Mouse (Mus musculus) stomach, postnatal 0 days (tissue): Measurements from ENCODE around the gene Iqca. TPM values are rescaled to one million over a fixed set of nuclear protein-coding genes. Genes with fewer than 3 reads are reported as not detected.

Source experiments
- ATAC-seq: fragments of 200-750 bp; cut with Nextera tagmentation; 2 replicates; pipeline ENCODE4 v1.8.0; 2017; ENCODE audit not compliant: low FRiP score, low TSS enrichment
- DNase-seq: peaks from one replicate; pipeline ENCODE4 v3.0.0-alpha.2; 2016; ENCODE audit warnings: low spot score
- H3K27ac ChIP-seq: fragments of 300-500 bp; sonication (generic); replicated peaks from 2 replicates; pipeline ENCODE4 v1.5.1; 2014; ENCODE audit warnings: mild to moderate bottlenecking, control low read depth
- H3K27me3 ChIP-seq: fragments of 300-500 bp; sonication (generic); 2 replicates; pipeline ENCODE4 v1.6.1; 2014; ENCODE audit warnings: low read length; ENCODE audit not compliant: control insufficient read depth, insufficient read depth
- H3K36me3 ChIP-seq: fragments of 300-500 bp; sonication (generic); 2 replicates; pipeline ENCODE4 v1.6.1; 2014; ENCODE audit warnings: low read length, mixed read lengths; ENCODE audit not compliant: control insufficient read depth, insufficient read depth
- H3K4me1 ChIP-seq: fragments of 300-500 bp; sonication (generic); replicated peaks from 2 replicates; pipeline ENCODE4 v1.6.1; 2014; ENCODE audit warnings: antibody characterized with exemption; ENCODE audit not compliant: control insufficient read depth, insufficient read depth
- H3K4me2 ChIP-seq: fragments of 300-500 bp; sonication (generic); replicated peaks from 2 replicates; pipeline ENCODE4 v1.6.1; 2014; ENCODE audit warnings: low read depth, mild to moderate bottlenecking, control low read depth, moderate library complexity
- H3K4me3 ChIP-seq: fragments of 300-500 bp; sonication (generic); 2 replicates; pipeline ENCODE4 v1.5.1; 2014; ENCODE audit warnings: low read depth, low read length, control low read depth
- H3K9ac ChIP-seq: fragments of 300-500 bp; sonication (generic); 2 replicates; pipeline ENCODE4 v1.6.1; 2014; ENCODE audit warnings: mild to moderate bottlenecking, low read length, control low read depth, mixed read lengths
- H3K9me3 ChIP-seq: fragments of 300-500 bp; sonication (generic); 2 replicates; pipeline ENCODE4 v1.6.1; 2016; ENCODE audit warnings: low read length; ENCODE audit not compliant: control insufficient read depth
- CTCF ChIP-seq: IDR thresholded peaks from 2 replicates; pipeline ENCODE4 v1.5.1; 2016; ENCODE audit warnings: antibody characterized with exemption, low read depth, mild to moderate bottlenecking, moderate library complexity
- EP300 ChIP-seq: optimal IDR thresholded peaks from 2 replicates; pipeline ENCODE3; 2016; ENCODE audit warnings: antibody characterized with exemption
- WGBS: fragments of 180-500 bp; shearing (Covaris S2); extraction: QIAGEN DNeasy Blood & Tissue Kit; methylation state at CpG from one replicate; pipeline ENCODE4 v1.1.7; 2014; 5-methylcytosine and 5-hydroxymethylcytosine counted together
- polyA plus RNA-seq: library from polyadenylated mRNA; unstranded; fragments of >200 nt; fragmentation: Nextera tagmentation; extraction: Ambion mirVana; gene quantifications from 2 replicates; pipeline ENCODE4 v1.2.1, GENCODE M21; 2015

Gene Iqca
- polyA plus RNA-seq, 1 experiment from 2014 or later, result not detected

- Histone ChIP-seq H3K27ac (no peak overlapping the region), H3K4me3 (no peak overlapping the region), H3K27me3 (no peaks in the 10 kb centered on the region), H3K9me3 (no peaks in the 10 kb centered on the region), H3K4me2 (no peak overlapping the region), H3K4me1 (no peaks in the 10 kb centered on the region), H3K9ac (no peak overlapping the region), H3K36me3 (no peaks in the 10 kb centered on the region)
- 55% methylated on average over 5 of the region's 5 CpGs for WGBS
- no peak for DNase-seq
- TF ChIP-seq EP300 (no peak), CTCF (no peak)
- no peak for ATAC-seq
Observed at GRCm38 (mm10) chr1:90074779-90075178, 78.4 kb downstream of the Iqca start.

GRCm38 (mm10) chr1:90071812-90072580 lies 81.2 kb downstream of the Iqca start:
- no peak overlapping the region for H3K4me3 ChIP-seq
- no peaks in the 10 kb centered on the region for H3K27me3 ChIP-seq
- WGBS, result 59% methylated on average over 13 of the region's 13 CpGs
- no peak for DNase-seq
- H3K4me2 ChIP-seq, result no peak overlapping the region
- H3K9me3 ChIP-seq, result no peaks in the 10 kb centered on the region
- no peaks in the 10 kb centered on the region for H3K36me3 ChIP-seq
- TF ChIP-seq CTCF, result no peak
- TF ChIP-seq EP300, result no peak
- no peaks in the 10 kb centered on the region for H3K4me1 ChIP-seq
- no peak overlapping the region for H3K27ac ChIP-seq
- ATAC-seq, result no peak
- H3K9ac ChIP-seq, result no peak overlapping the region

GRCm38 (mm10) chr1:90060599-90060998 lies 92.6 kb downstream of the Iqca start:
- ATAC-seq (peak; percentile 57; the same call in 1 of the 2 replicates), DNase-seq (peak; percentile 55)
- H3K4me3 ChIP-seq, result no peak overlapping the region
- WGBS, result 13% methylated on average over 7 of the region's 7 CpGs
- no peaks in the 10 kb centered on the region for H3K27me3 ChIP-seq
- H3K27ac ChIP-seq, result no peak overlapping the region
- H3K4me1 ChIP-seq, result no peaks in the 10 kb centered on the region
- TF ChIP-seq CTCF (peak; percentile 87), EP300 (no peak)
- no peaks in the 10 kb centered on the region for H3K36me3 ChIP-seq
- H3K4me2 ChIP-seq, result no peak overlapping the region
- H3K9ac ChIP-seq, result no peak overlapping the region
- H3K9me3 ChIP-seq, result no peaks in the 10 kb centered on the region

- no peak overlapping the region for H3K4me2 ChIP-seq
- no peak for ATAC-seq
Observed at GRCm38 (mm10) chr1:90060054-90060453, 93.1 kb downstream of the Iqca start.

GRCm38 (mm10) chr1:90054991-90055390 lies 98.2 kb downstream of the Iqca start:
- Histone ChIP-seq H3K4me3 (no peak overlapping the region), H3K9ac (no peak overlapping the region), H3K9me3 (no peaks in the 10 kb centered on the region), H3K27me3 (no peaks in the 10 kb centered on the region), H3K4me2 (no peak overlapping the region), H3K4me1 (no peaks in the 10 kb centered on the region), H3K36me3 (no peaks in the 10 kb centered on the region), H3K27ac (no peak overlapping the region)
- no peak for TF ChIP-seq EP300
- no peak for TF ChIP-seq CTCF
- WGBS, result 87% methylated on average over 4 of the region's 4 CpGs
- ATAC-seq, result no peak
- no peak for DNase-seq

More at GRCm38 (mm10) chr1:90060054-90060453, 93.1 kb downstream of the Iqca start:
- Histone ChIP-seq H3K27me3 (no peaks in the 10 kb centered on the region), H3K27ac (no peak overlapping the region), H3K9ac (no peak overlapping the region), H3K4me3 (no peak overlapping the region), H3K4me1 (no peaks in the 10 kb centered on the region), H3K9me3 (no peaks in the 10 kb centered on the region), H3K36me3 (no peaks in the 10 kb centered on the region)
- TF ChIP-seq CTCF (no peak), EP300 (no peak)
- WGBS, result 77% methylated on average over 3 of the region's 3 CpGs
- no peak for DNase-seq

GRCm38 (mm10) chr1:90051347-90051746 lies 101.9 kb downstream of the Iqca start:
- H3K4me3 ChIP-seq, result no peak overlapping the region
- DNase-seq, result peak; percentile 44
- no peak for TF ChIP-seq EP300
- peak; percentile 87 for TF ChIP-seq CTCF
- H3K9me3 ChIP-seq, result no peaks in the 10 kb centered on the region
- no peak overlapping the region for H3K27ac ChIP-seq
- no peaks in the 10 kb centered on the region for H3K36me3 ChIP-seq
- 17% methylated on average over 5 of the region's 5 CpGs for WGBS
- peak; percentile 40; the same call in 1 of the 2 replicates for ATAC-seq
- no peak overlapping the region for H3K9ac ChIP-seq
- H3K4me2 ChIP-seq, result no peak overlapping the region
- H3K27me3 ChIP-seq, result no peaks in the 10 kb centered on the region
- no peaks in the 10 kb centered on the region for H3K4me1 ChIP-seq
